Comparison of ENCODE assay signal across 32 mouse cellular contexts in the genomic region with DNA sequence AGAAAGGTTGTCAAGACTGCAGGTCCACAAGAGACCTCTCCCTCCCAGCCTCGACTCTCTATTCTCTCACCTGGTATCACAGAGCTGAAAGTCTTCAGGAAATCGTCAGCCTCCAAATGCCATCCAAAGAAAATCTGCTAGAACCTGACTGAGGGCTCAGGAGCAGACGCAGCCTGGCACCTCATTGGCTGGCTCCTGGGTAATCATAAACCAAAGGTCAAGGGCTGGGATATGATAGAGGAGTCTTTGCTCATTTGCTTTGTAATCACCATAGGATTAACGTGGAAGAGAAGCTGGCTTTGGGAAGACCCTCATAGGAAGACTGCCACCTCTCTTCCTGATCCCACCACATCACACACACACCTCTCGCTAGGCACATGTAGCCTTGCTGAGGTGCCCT. TPM values are rescaled to one million over a fixed set of nuclear protein-coding genes. Genes with fewer than 3 reads are reported as not detected.
"Had no signal": no experiment of that assay in that cellular context is flagged by ENCODE, and none has a peak within 500 bp of the region (broad histone marks: within the 10 kb centered on the region; RNA-seq: fewer than 3 reads in every experiment).

TSS of gene Nat8f6 (minus strand) at position 118 of the 400 bp plus-strand sequence.
TSS of gene Nat8f5 (minus strand) at position 136 of the 400 bp plus-strand sequence.

- H3K27ac ChIP-seq: gastrocnemius, adult 2 months; heart, adult 2 months; hindbrain, embryonic 10.5 days; hindbrain, embryonic 12.5 days; hindbrain, embryonic 14.5 days; intestine, embryonic 15.5 days; kidney, postnatal 0 days; layer of hippocampus, adult 2 months; left cerebral cortex, adult 2 months; limb, embryonic 10.5 days; limb, embryonic 12.5 days; liver, embryonic 13.5 days; liver, embryonic 15.5 days had no signal

- H3K9ac ChIP-seq: hindbrain, embryonic 12.5 days; hindbrain, embryonic 14.5 days; intestine, embryonic 15.5 days; limb, embryonic 12.5 days; liver, embryonic 13.5 days; liver, embryonic 15.5 days; liver, postnatal 0 days had no signal

- DNase-seq: gastrocnemius, adult 2 months; gastrocnemius, postnatal 10 days; gastrocnemius, postnatal 25 days; heart, adult 2 months; heart, postnatal 10 days; heart, postnatal 4 days; kidney, adult 18-20 months; kidney, postnatal 25 days; kidney, postnatal 4 days; liver; liver, embryonic 13.5 days; liver, postnatal 0 days had no signal

- H3K9me3 ChIP-seq: hindbrain, embryonic 10.5 days; hindbrain, embryonic 12.5 days; intestine, embryonic 15.5 days; limb, embryonic 10.5 days; limb, embryonic 12.5 days; liver, embryonic 13.5 days; liver, embryonic 15.5 days had no signal

- H3K36me3 ChIP-seq: hindbrain, embryonic 10.5 days; hindbrain, embryonic 12.5 days; intestine, embryonic 15.5 days; limb, embryonic 10.5 days; limb, embryonic 12.5 days; liver, embryonic 13.5 days; liver, embryonic 15.5 days had no signal

- H3K27me3 ChIP-seq: hindbrain, embryonic 12.5 days; intestine, embryonic 15.5 days; limb, embryonic 12.5 days; liver, embryonic 13.5 days; liver, embryonic 15.5 days had no signal

- H3K4me1 ChIP-seq: hindbrain, embryonic 10.5 days; hindbrain, embryonic 12.5 days; intestine, embryonic 15.5 days; limb, embryonic 10.5 days; limb, embryonic 12.5 days; liver, embryonic 13.5 days; liver, embryonic 15.5 days had no signal

- ATAC-seq: hindbrain, embryonic 16.5 days; inflammation-experienced regulatory T-cells, adult 6 months; intestine, embryonic 15.5 days; liver, postnatal 0 days had no signal

- H3K4me3 ChIP-seq: gastrocnemius, adult 2 months; heart, adult 2 months; hindbrain, embryonic 10.5 days; hindbrain, embryonic 12.5 days; intestine, embryonic 15.5 days; layer of hippocampus, adult 2 months; left cerebral cortex, adult 2 months; limb, embryonic 10.5 days; limb, embryonic 12.5 days; liver, embryonic 13.5 days; liver, embryonic 15.5 days had no signal

- H3K4me2 ChIP-seq: heart, embryonic 11.5 days; hindbrain, embryonic 12.5 days; hindbrain, embryonic 14.5 days; intestine, embryonic 15.5 days; limb, embryonic 12.5 days; liver, embryonic 13.5 days; liver, embryonic 15.5 days had no signal

RNA-seq across cellular contexts. Expression of gene Nat8f6, which starts in this region (rescaled TPM):
- total RNA-seq: gastrocnemius, adult 2 months; gastrocnemius, postnatal 4 days; granulocyte monocyte progenitor cell, adult 5-6 weeks; heart, postnatal 25 days; heart, postnatal 4 days had no signal
- polyA plus RNA-seq: heart, embryonic 11.5 days; heart, embryonic 14.5 days; heart, embryonic 16.5 days; hindbrain, embryonic 10.5 days; hindbrain, embryonic 12.5 days; hindbrain, embryonic 14.5 days; hindbrain, embryonic 16.5 days; inflammation-experienced regulatory T-cells, adult 6 months; intestine, embryonic 15.5 days; kidney, embryonic 14.5 days; limb, embryonic 10.5 days; limb, embryonic 12.5 days; liver, embryonic 13.5 days; liver, embryonic 15.5 days; liver, postnatal 0 days had no signal

RNA-seq across cellular contexts. Expression of gene Nat8f5, which starts in this region (rescaled TPM):
- total RNA-seq: gastrocnemius, adult 2 months; gastrocnemius, postnatal 25 days; gastrocnemius, postnatal 4 days; granulocyte monocyte progenitor cell, adult 5-6 weeks; heart, adult 2 months; heart, postnatal 10 days; heart, postnatal 25 days; heart, postnatal 4 days had no signal
- polyA plus RNA-seq: heart, adult 2 months; heart, embryonic 11.5 days; heart, embryonic 14.5 days; heart, embryonic 16.5 days; hindbrain, embryonic 10.5 days; hindbrain, embryonic 12.5 days; hindbrain, embryonic 14.5 days; inflammation-experienced regulatory T-cells, adult 6 months; kidney, embryonic 14.5 days; limb, embryonic 10.5 days; limb, embryonic 12.5 days; limb, embryonic 14.5 days; liver, embryonic 13.5 days; liver, embryonic 15.5 days; liver, postnatal 0 days had no signal
